Mouse (Mus musculus) cerebellum, adult 2 months (tissue): ENCODE measurements at regions not wholly inside any gene's neighbourhood (a gene's known extent, or its start where the extent isn't known, plus 50 kb on each side); places are given as distances from the start of the nearest gene placed in this dataset.

Experiments used
- CTCF ChIP-seq: fragments of 200-500 bp; IDR thresholded peaks from 2 replicates; pipeline ENCODE4 v1.5.1; 2011; ENCODE audit warnings: low read depth, mild to moderate bottlenecking, control low read depth, low read length, moderate library complexity, borderline replicate concordance; ENCODE audit not compliant: insufficient read depth
- POLR2A ChIP-seq: fragments of 200-500 bp; IDR thresholded peaks from 2 replicates; pipeline ENCODE4 v1.6.1; 2011; ENCODE audit warnings: low read length, control low read depth, borderline replicate concordance; ENCODE audit not compliant: insufficient read depth

DNA sequence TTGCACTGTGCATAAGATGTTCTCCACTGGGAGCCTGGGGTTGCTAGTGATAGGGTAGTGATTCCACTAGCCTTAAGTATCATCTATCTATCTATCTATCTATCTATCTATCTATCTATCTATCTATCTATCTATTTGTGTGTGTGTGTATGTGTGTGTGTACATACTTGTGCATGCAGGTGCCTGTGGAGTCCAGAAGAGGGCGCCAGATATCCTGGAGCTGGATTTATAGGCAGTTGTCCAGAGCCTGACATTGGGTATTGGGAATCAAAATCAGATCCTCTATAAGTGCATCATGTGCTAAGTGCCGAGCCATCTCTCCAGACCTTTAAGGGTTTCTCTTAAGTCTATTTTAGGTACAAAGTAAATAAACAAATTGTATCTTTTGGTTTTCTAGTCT is 175.0 kb upstream of the Eif4g2 start:
- TF ChIP-seq CTCF: no peak
- TF ChIP-seq POLR2A: no peak
